Mouse (Mus musculus): Measurements from ENCODE around the gene Clasp2.

DNA sequence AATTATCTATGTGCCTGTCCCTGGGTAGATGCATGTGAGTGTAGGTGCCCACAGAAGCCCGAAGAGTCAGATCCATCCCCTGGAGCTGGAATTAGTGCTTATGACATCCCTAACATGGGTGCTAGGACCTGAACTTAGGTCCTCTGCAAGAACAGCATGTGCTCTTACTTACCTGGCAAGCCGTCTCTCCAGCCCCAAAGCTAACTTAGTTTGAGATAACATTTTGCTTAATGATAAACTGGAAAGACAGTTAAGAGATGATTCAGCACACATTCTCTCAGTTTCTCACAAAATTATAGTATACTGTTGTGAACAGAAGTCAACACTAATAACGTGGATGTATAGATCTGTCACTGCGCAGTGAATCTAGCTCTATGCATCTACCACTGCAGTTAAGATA, 225.6 kb downstream of the Clasp2 start:
- TF ChIP-seq GATA1 (IDR thresholded peaks at IDR 0.05; ENCODE audit: low read length): no peak
- TF ChIP-seq TAL1 (IDR thresholded peaks at IDR 0.05; ENCODE audit: low read length): no peak
